Mouse (Mus musculus) lung, postnatal 0 days (tissue): Measurements from ENCODE around the gene Scn4a.
A peak's percentile ranks its signal among the peaks of the same experiment; 100 is the strongest.

ENCODE experiments used
- CTCF ChIP-seq: IDR thresholded peaks from 2 replicates; pipeline ENCODE4 v1.5.1; 2016; ENCODE audit warnings: antibody characterized with exemption, mild to moderate bottlenecking
- EP300 ChIP-seq: IDR thresholded peaks from 2 replicates; pipeline ENCODE4 v1.6.1; 2016; ENCODE audit warnings: antibody characterized with exemption, mild to moderate bottlenecking, control low read depth

- TF ChIP-seq EP300 (no peak), CTCF (peak; percentile 58)
These were observed 6.3 kb upstream of the Scn4a start for GRCm38 (mm10) chr11:106359350-106359749.
